Mouse (Mus musculus) kidney, adult 10 weeks (tissue): ENCODE data around the gene Maf. TPM values are rescaled to one million over a fixed set of nuclear protein-coding genes. Genes with fewer than 3 reads are reported as not detected.

Experiments
- polyA plus RNA-seq: library from polyadenylated mRNA; stranded (reverse); fragments of 350-450 nt; fragmentation: Illumina TruSeq; extraction: RNeasy Lipid Tissue Mini Kit (QIAGEN cat#74804); gene quantifications from one replicate; pipeline ENCODE4 v1.2.3, GENCODE M21; 2014; ENCODE audit warnings: low read depth, low replicate concordance

Gene Maf
- 243 TPM for polyA plus RNA-seq

GRCm38 (mm10) chr8:115707731-115708590 lies at the start of gene Maf:
Gene Maf, minus strand, starts transcription at chr8:115707794.

